Mouse (Mus musculus) stomach, embryonic 15.5 days (tissue): ENCODE measurements around the gene Scn1b. TPM values are rescaled to one million over a fixed set of nuclear protein-coding genes. Genes with fewer than 3 reads are reported as not detected.

Experiments used
- ATAC-seq: fragments of 200-750 bp; cut with Nextera tagmentation; 2 replicates; pipeline ENCODE4 v1.8.0; 2017; ENCODE audit warnings: low read depth, moderate number of reproducible peaks, moderate TSS enrichment; ENCODE audit not compliant: insufficient read depth, low FRiP score
- H3K27ac ChIP-seq: fragments of 300-500 bp; sonication (generic); 2 replicates; pipeline ENCODE4 v1.5.1; 2015; ENCODE audit warnings: mild to moderate bottlenecking, inconsistent platforms
- H3K27me3 ChIP-seq: fragments of 300-500 bp; sonication (generic); replicated peaks from 2 replicates; pipeline ENCODE4 v1.6.1; 2015; ENCODE audit warnings: inconsistent platforms
- H3K36me3 ChIP-seq: fragments of 300-500 bp; sonication (generic); 2 replicates; pipeline ENCODE4 v1.6.1; 2015; ENCODE audit warnings: inconsistent platforms
- H3K4me1 ChIP-seq: fragments of 300-500 bp; sonication (generic); 2 replicates; pipeline ENCODE4 v1.6.1; 2015; ENCODE audit warnings: inconsistent platforms
- H3K4me2 ChIP-seq: fragments of 300-500 bp; sonication (generic); 2 replicates; pipeline ENCODE4 v1.6.1; 2015; ENCODE audit warnings: mild to moderate bottlenecking, inconsistent platforms
- H3K4me3 ChIP-seq: fragments of 300-500 bp; sonication (generic); replicated peaks from 2 replicates; pipeline ENCODE4 v1.5.1; 2015; ENCODE audit warnings: inconsistent platforms
- H3K9ac ChIP-seq: fragments of 300-500 bp; sonication (generic); 2 replicates; pipeline ENCODE4 v1.6.1; 2015; ENCODE audit warnings: inconsistent platforms
- H3K9me3 ChIP-seq: fragments of 300-500 bp; sonication (generic); 2 replicates; pipeline ENCODE4 v1.6.1; 2016; ENCODE audit warnings: inconsistent platforms
- WGBS: fragments of 180-500 bp; shearing (Covaris S2); methylation state at CpG from one replicate; pipeline ENCODE4 v1.1.7; 2015; 5-methylcytosine and 5-hydroxymethylcytosine counted together
- polyA plus RNA-seq: library from polyadenylated mRNA; unstranded; fragments of >200 nt; fragmentation: Nextera tagmentation; extraction: Ambion mirVana; gene quantifications from 2 replicates; pipeline ENCODE4 v1.2.1, GENCODE M21; 2015

Gene Scn1b
- polyA plus RNA-seq, 1 experiment from 2014 or later, result 2.9 TPM

DNA sequence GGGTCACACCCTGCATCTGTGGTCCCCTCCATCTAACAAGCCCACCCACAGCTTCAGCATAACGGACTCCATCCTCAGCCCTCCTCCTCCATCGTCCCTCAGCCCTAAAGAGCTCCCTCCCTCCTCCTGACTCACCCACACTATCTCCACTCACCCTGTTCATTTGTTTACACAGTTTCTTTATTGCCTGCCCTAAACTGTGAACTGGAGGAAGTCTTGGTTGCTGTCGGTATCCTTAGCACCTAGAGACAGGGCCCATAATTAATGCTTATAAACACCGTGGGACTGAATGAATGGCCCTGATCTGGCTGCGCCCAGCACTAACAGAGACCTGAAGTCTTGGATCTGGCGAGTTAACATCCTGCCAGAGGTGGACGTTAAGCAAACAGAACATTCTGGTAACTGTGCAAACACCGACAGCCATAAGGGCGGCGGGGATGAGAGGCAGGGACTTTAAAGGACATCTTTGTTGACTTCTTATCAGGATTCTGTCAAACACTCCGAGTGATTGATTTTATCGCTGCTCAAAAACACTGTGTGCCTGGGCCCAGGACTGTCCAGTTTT is 18.9 kb upstream of the Scn1b start:
- Histone ChIP-seq H3K9me3 (no peaks in the 10 kb centered on the region), H3K36me3 (peaks cover 29% of the 10 kb centered on the region), H3K4me2 (0 out of 2 replicates have a peak overlapping the region, but pooled peaks have one; percentile 8), H3K27ac (peak overlapping the region; percentile 21; the same call in 1 of the 2 replicates), H3K4me1 (peaks cover 41% of the 10 kb centered on the region), H3K27me3 (no peaks in the 10 kb centered on the region), H3K4me3 (no peak overlapping the region), H3K9ac (no peak overlapping the region)
- ATAC-seq, result peak; percentile 28
- 24% methylated on average over 12 of the region's 12 CpGs for WGBS

DNA sequence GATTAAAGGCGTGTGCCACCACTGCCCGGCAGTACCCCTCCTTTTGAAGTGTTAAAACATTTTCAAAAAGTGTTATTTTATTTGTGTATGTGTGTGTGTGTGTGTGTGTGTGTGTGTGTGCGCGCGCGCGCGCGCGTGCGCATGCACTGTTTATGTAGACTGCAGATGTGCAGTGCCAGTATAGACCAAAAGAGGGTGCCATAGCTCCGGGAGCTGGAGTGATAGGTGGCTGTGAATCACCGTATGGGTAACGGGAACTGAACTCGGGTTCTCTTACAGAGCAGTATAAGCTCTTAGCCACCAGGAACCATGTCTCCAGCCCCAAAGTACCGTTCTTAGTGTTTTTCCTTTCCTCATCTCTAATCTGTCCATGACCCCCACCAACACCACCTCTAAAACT is 18.1 kb upstream of the Scn1b start:
- Histone ChIP-seq H3K4me3 (no peak overlapping the region), H3K9me3 (no peaks in the 10 kb centered on the region), H3K36me3 (peaks cover 34% of the 10 kb centered on the region), H3K9ac (no peak overlapping the region), H3K4me1 (peaks cover 41% of the 10 kb centered on the region), H3K27me3 (no peaks in the 10 kb centered on the region), H3K4me2 (no peak overlapping the region), H3K27ac (no peak overlapping the region)
- ATAC-seq, result no peak
- WGBS, result 93% methylated on average over 16 of the region's 16 CpGs

DNA sequence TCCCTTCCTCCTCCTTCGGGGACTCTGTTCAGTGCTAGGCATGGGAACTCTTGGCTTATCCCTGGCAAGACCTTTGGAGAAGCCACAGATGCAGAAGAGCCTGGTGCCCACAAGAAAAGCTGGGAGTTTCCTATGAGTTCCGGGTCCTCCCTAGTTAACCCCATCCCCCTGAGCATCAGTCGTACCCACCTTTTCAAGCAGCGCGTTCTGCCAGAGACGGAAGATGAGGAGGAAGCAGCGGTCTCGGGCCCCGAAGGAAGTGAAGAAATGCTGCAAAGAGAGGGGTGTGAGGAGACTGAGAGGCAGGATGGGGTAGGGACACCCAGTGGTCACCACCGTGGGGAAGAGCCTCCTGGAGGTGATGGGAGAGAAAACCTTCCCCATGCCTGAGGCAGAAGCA is 14.1 kb upstream of the Scn1b start:
- H3K9me3 ChIP-seq, result no peaks in the 10 kb centered on the region
- no peak overlapping the region for H3K4me3 ChIP-seq
- no peaks in the 10 kb centered on the region for H3K27me3 ChIP-seq
- no peak for ATAC-seq
- 87% methylated on average over 10 of the region's 10 CpGs for WGBS
- H3K36me3 ChIP-seq, result peaks cover 69% of the 10 kb centered on the region
- no peak overlapping the region; the same call in 1 of the 2 replicates for H3K9ac ChIP-seq
- H3K4me2 ChIP-seq, result no peak overlapping the region
- H3K4me1 ChIP-seq, result 0 out of 2 replicates have a peak, but pooled peaks cover 7% of the 10 kb centered on the region
- H3K27ac ChIP-seq, result no peak overlapping the region

DNA sequence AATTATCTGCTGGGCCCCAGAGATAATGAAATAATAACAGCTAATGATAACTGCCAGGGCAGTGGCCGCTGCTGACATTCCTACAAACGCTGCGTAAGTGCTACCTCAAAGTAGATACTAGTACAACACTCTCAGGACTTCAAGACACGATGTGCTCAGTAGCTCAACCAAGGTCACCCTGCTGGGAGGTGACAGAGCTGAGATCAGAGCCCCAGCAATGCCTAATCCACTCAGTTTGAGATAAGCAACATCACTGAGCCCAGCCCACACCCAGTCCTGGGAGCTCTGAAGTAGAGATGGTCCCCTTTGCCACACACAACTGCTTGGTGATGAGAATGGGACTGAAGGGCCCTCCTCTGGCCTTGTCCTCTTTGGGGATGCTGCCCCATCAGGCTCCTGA is 13.5 kb upstream of the Scn1b start:
- Histone ChIP-seq H3K9ac (no peak overlapping the region), H3K4me3 (no peak overlapping the region), H3K27me3 (no peaks in the 10 kb centered on the region), H3K36me3 (peaks cover 76% of the 10 kb centered on the region), H3K9me3 (no peaks in the 10 kb centered on the region), H3K27ac (no peak overlapping the region), H3K4me2 (no peak overlapping the region), H3K4me1 (0 out of 2 replicates have a peak, but pooled peaks cover under 1% of the 10 kb centered on the region)
- ATAC-seq, result no peak
- 74% methylated on average over 4 of the region's 4 CpGs for WGBS

DNA sequence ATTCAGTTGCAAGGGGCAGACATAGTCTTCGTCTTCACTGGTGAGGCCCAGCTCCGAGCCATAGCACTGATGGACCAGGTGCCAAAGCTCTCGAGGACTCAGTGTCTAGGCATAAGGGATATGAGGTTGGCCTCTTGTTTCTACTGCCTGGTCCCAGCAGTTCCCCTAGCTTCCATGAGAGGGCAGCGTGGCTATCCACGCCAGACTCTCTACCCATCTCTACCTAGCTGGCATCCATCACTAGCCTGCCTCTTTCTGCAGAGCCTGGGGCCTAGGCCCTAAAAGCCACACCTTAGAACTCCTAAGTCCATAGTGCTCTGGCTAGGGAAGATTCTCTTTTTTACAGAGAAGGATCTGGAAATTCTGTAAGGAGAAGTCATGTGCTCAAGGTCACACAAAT is 13.0 kb upstream of the Scn1b start:
- no peak overlapping the region for H3K4me3 ChIP-seq
- H3K27ac ChIP-seq, result no peak overlapping the region
- ATAC-seq, result peak; percentile 16; the same call in 1 of the 2 replicates
- H3K9ac ChIP-seq, result no peak overlapping the region
- H3K36me3 ChIP-seq, result peaks cover 81% of the 10 kb centered on the region
- no peak overlapping the region for H3K4me2 ChIP-seq
- no peaks in the 10 kb centered on the region for H3K4me1 ChIP-seq
- no peaks in the 10 kb centered on the region for H3K9me3 ChIP-seq
- 59% methylated on average over 5 of the region's 5 CpGs for WGBS
- H3K27me3 ChIP-seq, result no peaks in the 10 kb centered on the region

DNA sequence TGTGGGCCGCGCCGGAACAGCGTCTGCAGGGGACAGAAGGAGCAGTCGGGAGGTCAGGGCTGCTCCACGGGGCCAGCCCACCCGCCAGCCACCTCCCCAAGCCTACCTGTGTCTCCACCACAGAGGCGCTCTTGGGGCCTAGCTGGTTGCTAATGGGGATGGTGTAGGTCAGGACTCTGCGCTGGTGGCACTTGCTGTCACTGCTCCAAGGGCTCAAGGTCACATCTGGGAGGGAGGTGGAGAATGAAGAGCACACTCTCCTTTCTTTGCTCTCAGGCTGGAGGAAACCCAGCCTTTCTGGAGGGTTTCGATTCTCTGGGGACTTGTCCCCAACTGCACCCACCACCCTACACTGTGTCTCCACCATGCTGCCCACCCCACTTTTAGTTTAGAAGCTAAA is 8.9 kb upstream of the Scn1b start:
- 88% methylated on average over 10 of the region's 10 CpGs for WGBS
- H3K27me3 ChIP-seq, result no peaks in the 10 kb centered on the region
- H3K4me3 ChIP-seq, result no peak overlapping the region
- H3K36me3 ChIP-seq, result peaks cover 89% of the 10 kb centered on the region
- H3K9ac ChIP-seq, result no peak overlapping the region
- no peaks in the 10 kb centered on the region for H3K9me3 ChIP-seq
- no peaks in the 10 kb centered on the region for H3K4me1 ChIP-seq
- H3K27ac ChIP-seq, result no peak overlapping the region
- no peak overlapping the region for H3K4me2 ChIP-seq
- ATAC-seq, result no peak

DNA sequence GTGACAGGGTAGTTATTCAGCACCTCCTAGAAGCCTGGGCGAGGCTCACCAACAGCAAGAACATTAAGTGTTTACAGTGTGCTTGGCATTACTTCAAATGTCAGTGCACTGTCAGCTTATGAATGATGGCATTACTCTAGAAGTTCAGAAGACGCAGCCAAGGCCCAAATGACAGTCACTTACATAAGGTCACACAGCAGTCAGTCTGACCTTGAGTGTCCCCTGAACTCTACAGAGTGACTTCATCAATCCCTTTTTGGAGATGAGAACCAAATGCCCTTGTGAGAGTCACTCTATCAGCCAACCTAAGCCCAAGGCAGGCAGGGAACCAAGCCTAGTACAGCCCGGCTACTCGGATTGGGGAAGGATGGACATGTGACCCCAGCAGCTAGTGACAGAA is 5.1 kb upstream of the Scn1b start:
- Histone ChIP-seq H3K27ac (no peak overlapping the region), H3K9me3 (no peaks in the 10 kb centered on the region), H3K4me2 (no peak overlapping the region), H3K36me3 (peaks cover 69% of the 10 kb centered on the region), H3K9ac (no peak overlapping the region), H3K27me3 (peaks cover 3% of the 10 kb centered on the region), H3K4me1 (peaks cover 7% of the 10 kb centered on the region), H3K4me3 (no peak overlapping the region)
- ATAC-seq, result no peak
- 83% methylated on average over 4 of the region's 4 CpGs for WGBS

DNA sequence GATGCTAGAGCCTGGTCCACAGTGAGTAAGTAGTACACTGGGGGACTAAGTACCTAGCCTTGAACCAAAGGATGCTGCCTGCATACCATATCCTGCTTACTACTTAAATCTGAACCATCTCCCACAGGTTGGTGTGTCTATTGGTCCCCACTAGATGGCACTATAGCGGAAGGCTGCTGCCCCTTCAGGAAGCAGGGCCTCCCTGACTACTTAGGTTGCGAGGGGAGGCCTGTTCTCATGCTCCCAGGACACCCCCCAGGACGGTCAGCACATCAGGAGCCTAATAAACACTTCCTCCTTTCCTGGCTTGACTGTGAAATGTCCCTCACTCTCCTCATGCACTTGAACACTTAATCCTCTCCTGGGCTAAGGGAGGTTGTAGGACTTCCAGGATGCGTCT is 4.0 kb upstream of the Scn1b start:
- peaks cover 14% of the 10 kb centered on the region for H3K4me1 ChIP-seq
- 32% methylated on average over 4 of the region's 4 CpGs for WGBS
- no peak overlapping the region for H3K27ac ChIP-seq
- ATAC-seq, result no peak
- H3K4me3 ChIP-seq, result no peak overlapping the region
- peaks cover 13% of the 10 kb centered on the region for H3K27me3 ChIP-seq
- peaks cover 61% of the 10 kb centered on the region for H3K36me3 ChIP-seq
- no peaks in the 10 kb centered on the region for H3K9me3 ChIP-seq
- H3K9ac ChIP-seq, result no peak overlapping the region
- H3K4me2 ChIP-seq, result no peak overlapping the region

DNA sequence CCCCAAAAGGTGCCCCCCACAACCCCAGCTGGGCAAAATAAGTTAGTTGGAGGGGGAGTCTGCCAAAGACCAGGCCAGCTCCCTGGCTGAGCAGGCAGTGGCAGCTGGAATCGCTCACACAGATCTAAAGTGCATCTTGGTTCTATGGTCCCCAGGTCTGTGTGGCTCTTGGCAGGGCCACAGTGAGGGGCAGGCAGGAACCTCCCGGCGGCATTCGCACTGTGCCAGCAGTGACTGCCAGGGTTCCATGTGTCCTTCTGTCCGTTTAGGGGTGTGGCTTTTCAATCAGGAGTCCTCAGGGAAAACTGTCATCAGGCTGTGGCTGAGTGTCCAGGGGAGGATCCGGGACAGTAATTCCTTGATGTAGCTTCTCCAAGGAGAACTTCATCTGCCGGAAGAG is 3.4 kb upstream of the Scn1b start:
- no peak overlapping the region for H3K9ac ChIP-seq
- 94% methylated on average over 7 of the region's 7 CpGs for whole genome bisulfite sequencing
- H3K4me2 ChIP-seq, result no peak overlapping the region
- peaks cover 15% of the 10 kb centered on the region for H3K4me1 ChIP-seq
- peaks cover 19% of the 10 kb centered on the region for H3K27me3 ChIP-seq
- H3K9me3 ChIP-seq, result no peaks in the 10 kb centered on the region
- H3K36me3 ChIP-seq, result peaks cover 54% of the 10 kb centered on the region
- H3K27ac ChIP-seq, result no peak overlapping the region
- H3K4me3 ChIP-seq, result no peak overlapping the region
- no peak for ATAC-seq

DNA sequence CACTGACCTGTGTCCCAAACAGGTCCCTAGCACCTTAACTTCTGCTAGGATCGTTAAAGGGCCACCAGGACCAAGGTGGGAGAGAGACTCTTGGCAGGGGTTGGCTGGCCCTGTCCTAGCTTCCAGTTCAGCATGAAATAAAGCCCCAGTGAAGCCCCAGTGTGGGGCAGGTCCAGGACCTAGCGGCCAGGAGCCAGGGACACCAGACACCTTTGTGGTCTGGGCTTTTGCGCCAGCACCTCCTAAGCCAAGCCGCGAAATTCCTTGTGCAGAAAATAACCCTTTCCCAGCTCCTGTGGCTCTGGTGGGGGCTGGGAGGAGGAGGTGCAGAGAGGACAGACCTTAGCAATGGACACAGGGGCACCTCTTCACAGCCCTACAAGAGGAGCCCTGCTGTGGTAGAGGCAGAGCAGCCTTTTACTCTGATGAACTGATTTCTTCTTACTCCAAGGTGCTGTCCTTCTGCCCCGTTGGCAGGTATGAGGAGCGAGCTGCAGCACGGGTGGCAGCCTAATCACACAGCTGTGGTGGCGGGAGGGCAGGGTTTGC is 1.4 kb upstream of the Scn1b start:
- no peak overlapping the region for H3K27ac ChIP-seq
- 60% methylated on average over 9 of the region's 9 CpGs for WGBS
- no peaks in the 10 kb centered on the region for H3K9me3 ChIP-seq
- ATAC-seq, result no peak
- H3K4me1 ChIP-seq, result peaks cover 15% of the 10 kb centered on the region
- H3K9ac ChIP-seq, result no peak overlapping the region
- no peak overlapping the region for H3K4me2 ChIP-seq
- peaks cover 28% of the 10 kb centered on the region for H3K27me3 ChIP-seq
- H3K4me3 ChIP-seq, result no peak overlapping the region
- H3K36me3 ChIP-seq, result peaks cover 35% of the 10 kb centered on the region

DNA sequence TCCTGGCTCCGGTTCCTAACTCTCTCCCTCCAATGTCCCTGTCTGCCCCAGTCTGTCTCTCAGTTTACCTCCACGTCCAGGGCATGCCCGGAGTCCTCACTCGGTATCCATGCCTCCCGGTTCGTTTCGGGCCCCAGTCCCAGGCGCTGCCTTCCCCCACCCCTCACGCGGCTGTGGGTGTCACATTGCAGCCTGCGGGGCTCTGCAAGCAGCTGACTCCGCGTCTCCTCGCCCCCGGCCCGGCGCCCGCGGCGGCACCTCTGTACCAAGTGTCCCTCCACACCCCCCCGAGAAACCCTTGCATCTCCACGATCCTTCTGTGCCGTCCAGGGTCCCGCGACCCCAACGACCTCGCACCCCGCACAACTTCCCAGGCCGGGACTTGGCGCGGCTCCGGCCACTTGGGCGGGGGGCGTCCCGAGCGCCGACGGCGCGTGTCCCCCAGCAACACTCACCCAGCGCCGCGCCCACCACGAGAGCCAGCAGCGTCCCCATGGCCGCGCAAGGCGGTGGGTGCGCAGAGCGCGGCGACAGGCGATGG is 522 bp downstream of the Scn1b start:
- H3K4me3 ChIP-seq, result peak overlapping the region; percentile 60
- ATAC-seq, result no peak
- H3K27me3 ChIP-seq, result peaks cover 28% of the 10 kb centered on the region
- H3K9ac ChIP-seq, result peak overlapping the region; percentile 46
- H3K9me3 ChIP-seq, result no peaks in the 10 kb centered on the region
- peak overlapping the region; percentile 99 for H3K4me2 ChIP-seq
- H3K27ac ChIP-seq, result no peak overlapping the region
- peaks cover 16% of the 10 kb centered on the region for H3K36me3 ChIP-seq
- peaks cover 15% of the 10 kb centered on the region for H3K4me1 ChIP-seq
- WGBS, result under 1% methylated on average over 51 of the region's 53 CpGs

DNA sequence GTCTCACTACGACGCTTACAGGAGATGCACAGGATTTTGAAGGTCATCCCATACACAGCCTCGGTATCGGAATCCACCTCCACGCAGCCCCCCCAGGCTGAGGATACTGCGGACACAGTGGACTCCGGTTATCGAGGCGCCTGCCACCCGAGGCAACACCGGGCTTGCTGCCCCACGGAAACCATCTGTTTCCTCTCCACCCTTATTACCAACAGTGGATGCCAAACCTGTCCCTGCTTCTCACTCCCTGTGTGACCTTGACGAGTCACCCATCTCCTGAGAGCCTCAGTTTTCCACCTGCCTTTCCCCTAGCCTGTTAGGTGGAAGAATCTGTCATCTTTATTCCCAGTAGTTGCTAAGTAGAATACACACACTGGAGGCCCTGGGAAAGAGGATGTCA is 1.7 kb downstream of the Scn1b start:
- Histone ChIP-seq H3K9ac (no peak overlapping the region), H3K4me2 (no peak overlapping the region), H3K27ac (no peak overlapping the region), H3K36me3 (0 out of 2 replicates have a peak, but pooled peaks cover 10% of the 10 kb centered on the region), H3K4me1 (peaks cover 15% of the 10 kb centered on the region), H3K4me3 (no peak overlapping the region), H3K9me3 (no peaks in the 10 kb centered on the region), H3K27me3 (peaks cover 28% of the 10 kb centered on the region)
- 76% methylated on average over 13 of the region's 13 CpGs for WGBS
- no peak for ATAC-seq
